Mouse (Mus musculus): ENCODE data around the gene Kcnrg.

DNA sequence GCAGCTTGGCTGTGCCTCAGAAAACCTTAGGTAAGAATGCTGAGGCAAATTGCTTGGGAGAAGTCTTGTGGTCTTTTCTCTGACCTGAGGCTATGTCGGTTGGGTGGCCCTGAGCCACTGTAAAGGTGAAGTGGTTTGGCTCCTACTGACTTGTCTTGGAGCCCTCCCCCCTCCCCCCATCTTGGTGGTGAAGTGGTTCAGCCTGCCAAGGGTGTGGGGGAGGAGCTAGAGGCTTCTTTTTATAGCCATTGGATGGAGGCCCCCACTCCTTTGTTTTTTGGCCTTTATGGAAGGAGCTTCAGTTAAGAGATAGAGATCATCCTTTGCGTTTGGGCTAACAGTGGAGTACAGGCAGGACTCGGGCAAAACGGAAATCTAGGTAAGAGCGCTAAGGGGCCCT, 9.3 kb upstream of the Kcnrg start, which contains the start of gene Trim13:
- TF ChIP-seq CTCF (IDR thresholded peaks at IDR 0.05; ENCODE audit: extremely low read depth, insufficient read length, insufficient replicate concordance, low read depth, low read length) (no peak), POLR2A (IDR thresholded peaks at IDR 0.05; ENCODE audit: low read depth, low read length) (no peak)

All from small intestine, adult 2 months (tissue).